Mouse (Mus musculus): ENCODE measurements around the gene Ccdc136.

Gene Ccdc136

GRCm38 (mm10) chr6:29396714-29397540 lies 818 bp downstream of the Ccdc136 start:
- DNase-seq: peak in 1 of 2 experiments; percentile 4

- DNase-seq: peak in 1 of 2 experiments; percentile 5
Measured at GRCm38 (mm10) chr6:29397575-29397974, 1.5 kb downstream of the Ccdc136 start.

GRCm38 (mm10) chr6:29399851-29400250 lies 3.7 kb downstream of the Ccdc136 start:
- no peak for DNase-seq

GRCm38 (mm10) chr6:29402693-29403342 lies 6.7 kb downstream of the Ccdc136 start:
- DNase-seq: peak in 1 of 2 experiments; percentile 12

- no peak for DNase-seq
Measured at GRCm38 (mm10) chr6:29406412-29406811, 10.3 kb downstream of the Ccdc136 start.

GRCm38 (mm10) chr6:29415446-29415845 lies 19.3 kb downstream of the Ccdc136 start:
- DNase-seq: no peak

- DNase-seq: no peak
Measured at GRCm38 (mm10) chr6:29420596-29420995, 24.5 kb downstream of the Ccdc136 start.

GRCm38 (mm10) chr6:29425118-29425517 lies 29.0 kb downstream of the Ccdc136 start:
- DNase-seq: no peak

GRCm38 (mm10) chr6:29426331-29426730 lies 30.2 kb downstream of the Ccdc136 start:
- no peak for DNase-seq

GRCm38 (mm10) chr6:29428171-29428570 lies 32.1 kb downstream of the Ccdc136 start:
- no peak for DNase-seq

- DNase-seq: no peak
Measured at GRCm38 (mm10) chr6:29430681-29431420, 34.7 kb downstream of the Ccdc136 start.

- DNase-seq: no peak
Measured at GRCm38 (mm10) chr6:29431473-29431872, 35.4 kb downstream of the Ccdc136 start.

GRCm38 (mm10) chr6:29432156-29432555 lies 36.0 kb downstream of the Ccdc136 start:
- DNase-seq: no peak

- DNase-seq: no peak
Measured at GRCm38 (mm10) chr6:29432676-29433037, 36.5 kb downstream of the Ccdc136 start.

GRCm38 (mm10) chr6:29433038-29433803 lies 37.1 kb downstream of the Ccdc136 start, which contains the start of gene Flnc:
TSS of gene Flnc (plus strand) at chr6:29433256.
- peak in 1 of 2 experiments; percentile 21 for DNase-seq

GRCm38 (mm10) chr6:29433804-29434795 lies 38.0 kb downstream of the Ccdc136 start:
- DNase-seq: no peak

GRCm38 (mm10) chr6:29434911-29435691 lies 39.0 kb downstream of the Ccdc136 start:
- DNase-seq: no peak

GRCm38 (mm10) chr6:29435940-29436451 lies 39.9 kb downstream of the Ccdc136 start:
- DNase-seq: no peak

- no peak for DNase-seq
Measured at GRCm38 (mm10) chr6:29436461-29436934, 40.4 kb downstream of the Ccdc136 start.

GRCm38 (mm10) chr6:29439251-29439650 lies 43.1 kb downstream of the Ccdc136 start:
- no peak for DNase-seq

All from kidney, postnatal 25 days (tissue).